Mouse (Mus musculus) lung, embryonic 15.5 days (tissue): ENCODE data around the gene Serpina10. TPM values are rescaled to one million over a fixed set of nuclear protein-coding genes. Genes with fewer than 3 reads are reported as not detected.
A peak's percentile ranks its signal among the peaks of the same experiment; 100 is the strongest.
"Not testable (repeated sequence)": the region's sequence is repeated elsewhere in the genome, so short reads cannot be mapped to it uniquely, and the experiment has no call there.

Experiments used
- ATAC-seq: fragments of 200-750 bp; cut with Nextera tagmentation; 2 replicates; pipeline ENCODE4 v1.8.0; 2017; ENCODE audit warnings: moderate number of reproducible peaks, borderline replicate concordance; ENCODE audit not compliant: low FRiP score, low TSS enrichment; ENCODE audit errors: extremely low read depth
- H3K27ac ChIP-seq: fragments of 300-500 bp; sonication (generic); 2 replicates; pipeline ENCODE4 v1.5.1; 2015; ENCODE audit warnings: moderate library complexity, mild to moderate bottlenecking, inconsistent platforms
- H3K27me3 ChIP-seq: fragments of 300-500 bp; sonication (generic); 2 replicates; pipeline ENCODE4 v1.6.1; 2015; ENCODE audit warnings: inconsistent platforms
- H3K36me3 ChIP-seq: fragments of 300-500 bp; sonication (generic); 2 replicates; pipeline ENCODE4 v1.6.1; 2015; ENCODE audit warnings: inconsistent platforms
- H3K4me1 ChIP-seq: fragments of 300-500 bp; sonication (generic); 2 replicates; pipeline ENCODE4 v1.6.1; 2015; ENCODE audit warnings: inconsistent platforms
- H3K4me2 ChIP-seq: fragments of 300-500 bp; sonication (generic); 2 replicates; pipeline ENCODE4 v1.6.1; 2015; ENCODE audit warnings: inconsistent platforms, mild to moderate bottlenecking, moderate library complexity
- H3K4me3 ChIP-seq: fragments of 300-500 bp; sonication (generic); 2 replicates; pipeline ENCODE4 v1.5.1; 2015; ENCODE audit warnings: mild to moderate bottlenecking, inconsistent platforms
- H3K9ac ChIP-seq: fragments of 300-500 bp; sonication (generic); 2 replicates; pipeline ENCODE4 v1.6.1; 2015; ENCODE audit warnings: inconsistent platforms
- H3K9me3 ChIP-seq: fragments of 300-500 bp; sonication (generic); 2 replicates; pipeline ENCODE4 v1.6.1; 2016; ENCODE audit warnings: inconsistent platforms
- WGBS: fragments of 180-500 bp; shearing (Covaris S2); methylation state at CpG from one replicate; pipeline ENCODE4 v1.1.7; 2015; 5-methylcytosine and 5-hydroxymethylcytosine counted together
- polyA plus RNA-seq: library from polyadenylated mRNA; unstranded; fragments of >200 nt; fragmentation: Nextera tagmentation; extraction: Ambion mirVana; gene quantifications from 2 replicates; pipeline ENCODE4 v1.2.1, GENCODE M21; 2015

Serpina10 gene
- polyA plus RNA-seq, 1 experiment from 2014 or later: 0.24 TPM

DNA sequence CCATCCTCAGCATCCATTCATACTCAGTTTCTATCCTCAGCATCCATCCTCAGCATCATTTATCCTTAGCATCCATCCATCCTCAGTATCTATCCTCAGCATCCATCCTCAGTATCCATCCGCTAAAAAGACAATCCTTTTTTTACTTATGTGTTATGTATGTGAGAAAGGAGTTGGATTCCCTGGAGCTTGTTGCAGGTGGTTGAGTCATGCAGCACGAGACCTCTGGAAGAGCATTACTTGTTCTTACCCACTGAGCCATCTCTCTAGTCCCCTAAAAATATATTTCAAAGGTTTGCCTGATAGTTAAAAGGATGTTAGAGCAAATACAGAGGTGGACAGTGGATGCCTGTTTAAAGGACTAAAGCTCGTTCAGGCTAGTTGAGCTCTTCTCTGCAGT, 29.4 kb downstream of the Serpina10 start:
- no peaks in the 10 kb centered on the region for H3K9me3 ChIP-seq
- ATAC-seq: no peak
- no peak overlapping the region for H3K4me3 ChIP-seq
- 82% methylated on average over 3 of the region's 3 CpGs for WGBS
- no peak overlapping the region for H3K4me2 ChIP-seq
- H3K9ac ChIP-seq: no peak overlapping the region
- H3K36me3 ChIP-seq: no peaks in the 10 kb centered on the region
- no peak overlapping the region for H3K27ac ChIP-seq
- H3K27me3 ChIP-seq: no peaks in the 10 kb centered on the region
- no peaks in the 10 kb centered on the region; the same call in 1 of the 2 replicates for H3K4me1 ChIP-seq

DNA sequence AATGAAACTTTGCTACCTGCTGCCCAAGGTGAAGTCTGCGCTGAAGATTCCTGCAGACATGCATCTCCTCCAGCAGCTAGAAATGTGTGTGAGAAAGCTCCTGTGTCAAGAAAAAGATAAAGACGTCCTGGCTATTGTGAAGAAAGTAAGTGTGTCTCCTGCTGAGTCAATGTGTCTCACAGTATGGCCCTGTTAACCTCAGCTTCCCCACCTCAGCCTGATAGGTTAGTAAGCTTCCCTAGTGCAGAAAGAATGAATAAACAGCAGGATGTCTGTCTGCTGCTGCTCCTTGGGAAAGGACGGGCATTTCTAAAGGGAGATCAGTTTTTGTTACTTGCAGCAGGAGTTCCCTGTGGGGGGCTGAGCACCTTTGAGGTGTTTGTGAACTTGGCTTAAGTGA, 30.9 kb downstream of the Serpina10 start:
- Histone ChIP-seq H3K27me3 (no peaks in the 10 kb centered on the region), H3K4me3 (no peak overlapping the region), H3K9ac (no peak overlapping the region), H3K4me1 (no peaks in the 10 kb centered on the region; the same call in 1 of the 2 replicates), H3K4me2 (no peak overlapping the region), H3K27ac (no peak overlapping the region), H3K9me3 (no peaks in the 10 kb centered on the region), H3K36me3 (no peaks in the 10 kb centered on the region)
- 39% methylated on average over 3 of the region's 3 CpGs for WGBS
- ATAC-seq: no peak

DNA sequence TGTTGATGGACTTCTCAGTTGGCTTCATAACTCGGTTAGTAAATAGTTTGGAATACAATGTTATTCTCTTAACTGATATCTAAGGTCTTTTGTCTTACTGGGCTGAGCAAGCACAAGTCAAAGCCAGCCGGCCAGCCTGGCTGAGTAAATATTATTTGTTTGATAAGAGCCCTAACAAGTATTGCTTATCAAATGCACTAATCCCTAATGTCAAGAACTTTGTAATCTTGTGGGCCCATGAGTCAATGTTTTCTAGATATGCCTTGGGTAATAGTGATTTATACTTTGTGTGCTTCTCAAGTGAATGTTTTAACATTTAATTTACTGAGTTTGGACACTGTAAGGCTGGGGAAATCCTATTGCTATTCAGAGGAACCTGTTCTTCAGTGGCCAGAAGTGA, 32.8 kb downstream of the Serpina10 start:
- Histone ChIP-seq H3K9ac (no peak overlapping the region), H3K9me3 (no peaks in the 10 kb centered on the region), H3K4me1 (no peaks in the 10 kb centered on the region; the same call in 1 of the 2 replicates), H3K4me2 (no peak overlapping the region), H3K27ac (no peak overlapping the region), H3K36me3 (no peaks in the 10 kb centered on the region), H3K27me3 (no peaks in the 10 kb centered on the region), H3K4me3 (no peak overlapping the region)
- no peak for ATAC-seq
- WGBS: 10% methylated on average over 2 of the region's 2 CpGs

DNA sequence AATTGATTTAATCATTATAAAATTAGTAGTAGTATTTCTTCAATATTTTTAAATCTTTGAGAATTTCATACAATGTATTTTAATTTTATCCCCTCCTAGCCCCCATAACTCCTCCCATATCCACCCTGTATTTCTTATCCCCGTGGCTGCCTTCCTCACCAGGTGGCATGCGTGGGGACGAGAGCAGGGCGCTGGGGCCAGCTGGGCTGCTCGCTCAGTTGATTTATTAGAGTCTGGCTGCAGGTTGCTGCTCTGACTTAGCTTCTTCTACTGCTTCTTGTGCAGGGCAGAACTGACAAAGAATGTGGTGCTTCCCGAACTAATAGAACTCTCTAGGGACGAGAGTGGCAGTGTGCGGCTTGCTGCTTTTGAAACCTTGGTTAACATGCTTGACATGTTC, 47.5 kb downstream of the Serpina10 start:
- no peaks in the 10 kb centered on the region for H3K27me3 ChIP-seq
- H3K4me3 ChIP-seq: no peak overlapping the region
- H3K9me3 ChIP-seq: no peaks in the 10 kb centered on the region
- H3K27ac ChIP-seq: no peak overlapping the region
- no peaks in the 10 kb centered on the region for H3K4me1 ChIP-seq
- no peak overlapping the region for H3K4me2 ChIP-seq
- no peak overlapping the region for H3K9ac ChIP-seq
- WGBS: 74% methylated on average over 8 of the region's 8 CpGs
- H3K36me3 ChIP-seq: no peaks in the 10 kb centered on the region
- no peak for ATAC-seq

DNA sequence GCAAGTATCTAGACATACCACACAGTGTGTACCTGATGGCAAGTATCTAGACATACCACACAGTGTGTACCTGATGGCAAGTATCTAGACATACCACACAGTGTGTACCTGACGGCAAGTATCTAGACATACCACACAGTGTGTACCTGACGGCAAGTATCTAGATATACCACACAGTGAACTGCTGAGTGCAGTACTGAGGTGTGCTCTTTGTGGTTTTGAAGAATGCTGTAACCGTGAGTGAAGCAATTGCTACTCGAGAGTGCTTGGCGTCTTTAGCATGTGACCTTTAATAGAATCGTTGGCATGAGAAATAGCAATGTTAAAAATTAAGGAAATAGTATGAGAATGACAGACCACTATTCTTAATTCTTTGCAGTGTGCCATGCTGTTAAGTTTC, 53.1 kb downstream of the Serpina10 start:
- H3K4me1 ChIP-seq, ATAC-seq, H3K9me3 ChIP-seq, H3K36me3 ChIP-seq, H3K27me3 ChIP-seq, H3K4me3 ChIP-seq, H3K4me2 ChIP-seq, H3K9ac ChIP-seq, H3K27ac ChIP-seq: not testable (repeated sequence)
- 77% methylated on average over 6 of the region's 6 CpGs for WGBS

DNA sequence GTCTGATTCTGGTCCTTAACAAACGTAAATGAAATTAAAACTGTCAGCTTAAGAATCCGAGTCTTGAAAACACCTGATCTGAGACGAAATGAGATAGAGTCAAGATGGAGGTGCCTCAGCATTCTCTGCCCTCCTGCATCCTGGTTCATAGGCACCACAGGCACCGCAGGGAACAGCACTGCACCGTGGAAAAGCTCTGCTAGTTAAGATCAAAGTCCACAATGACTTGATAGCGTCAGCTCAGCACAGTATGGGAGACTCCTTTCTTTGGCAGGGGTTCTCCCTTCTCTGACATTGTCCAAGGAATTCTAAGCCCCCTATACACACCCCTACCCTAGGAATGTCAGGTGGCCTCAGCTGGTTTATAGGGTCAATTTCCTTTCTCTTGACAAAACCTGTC, 61.6 kb downstream of the Serpina10 start:
- H3K27me3 ChIP-seq: no peaks in the 10 kb centered on the region
- no peaks in the 10 kb centered on the region for H3K9me3 ChIP-seq
- no peaks in the 10 kb centered on the region for H3K36me3 ChIP-seq
- no peaks in the 10 kb centered on the region; the same call in 1 of the 2 replicates for H3K4me1 ChIP-seq
- WGBS: 43% methylated on average over 6 of the region's 6 CpGs
- peak; percentile 39; the same call in 1 of the 2 replicates for ATAC-seq
- H3K4me3 ChIP-seq: no peak overlapping the region
- H3K9ac ChIP-seq: no peak overlapping the region
- no peak overlapping the region for H3K27ac ChIP-seq
- no peak overlapping the region for H3K4me2 ChIP-seq

DNA sequence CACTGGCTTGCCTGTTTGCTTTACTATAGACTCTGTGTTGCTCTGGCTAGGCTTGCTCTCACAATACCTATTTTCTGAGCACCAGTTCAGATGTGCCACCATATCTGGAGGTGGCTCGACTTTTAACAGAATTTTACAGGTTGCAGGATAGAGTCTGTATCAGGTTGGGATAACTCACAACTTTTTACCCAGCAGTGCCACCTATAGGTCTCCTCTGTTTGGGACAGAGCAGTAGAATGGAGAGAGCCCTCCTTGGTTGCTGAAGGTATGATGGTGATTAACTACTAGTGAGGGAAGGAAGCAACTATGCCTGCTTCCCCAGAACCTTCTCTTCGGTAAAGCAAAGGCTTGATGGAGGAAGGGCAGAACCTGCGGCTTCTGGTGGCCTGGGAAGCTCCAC, 64.1 kb downstream of the Serpina10 start:
- Histone ChIP-seq H3K4me2 (no peak overlapping the region), H3K9ac (no peak overlapping the region), H3K4me3 (no peak overlapping the region), H3K27ac (no peak overlapping the region), H3K27me3 (no peaks in the 10 kb centered on the region), H3K36me3 (no peaks in the 10 kb centered on the region), H3K9me3 (no peaks in the 10 kb centered on the region), H3K4me1 (no peaks in the 10 kb centered on the region; the same call in 1 of the 2 replicates)
- 55% methylated on average over 3 of the region's 3 CpGs for WGBS
- ATAC-seq: no peak

DNA sequence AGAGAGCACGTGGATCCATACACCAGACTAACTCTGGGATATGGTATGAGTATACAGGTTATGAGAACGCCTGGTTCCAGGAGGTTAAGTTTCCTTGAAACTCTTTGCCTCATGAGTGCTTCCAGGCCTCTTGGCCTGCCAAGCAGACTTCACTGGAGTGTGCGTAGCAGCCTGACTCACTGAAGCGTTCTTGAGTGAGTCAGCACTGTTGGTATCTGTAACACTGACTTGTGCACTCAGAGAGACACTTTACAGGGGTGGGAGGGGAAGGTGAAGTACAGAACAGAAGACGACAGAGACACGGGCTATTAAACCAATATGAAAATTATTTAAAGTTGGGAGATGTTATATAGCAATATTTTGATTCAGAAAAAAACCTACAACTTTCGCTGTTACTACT, 66.1 kb downstream of the Serpina10 start:
- Histone ChIP-seq H3K27ac (no peak overlapping the region), H3K4me1 (no peaks in the 10 kb centered on the region; the same call in 1 of the 2 replicates), H3K4me3 (no peak overlapping the region), H3K36me3 (no peaks in the 10 kb centered on the region), H3K9ac (no peak overlapping the region), H3K9me3 (no peaks in the 10 kb centered on the region), H3K4me2 (no peak overlapping the region), H3K27me3 (no peaks in the 10 kb centered on the region)
- WGBS: 71% methylated on average over 7 of the region's 7 CpGs
- ATAC-seq: no peak

Other genes starting within 250 kb of the Serpina10 start
- 8.8 TPM in 2 replicates for gene Otub2, start 242.8 kb downstream of the Serpina10 start, polyA plus RNA-seq
- gene 9330161L09Rik, start 223.6 kb downstream of the Serpina10 start, polyA plus RNA-seq: 0.16 TPM in 1 of 2 replicates, not detected in the other
- gene Ddx24, start 205.6 kb downstream of the Serpina10 start, polyA plus RNA-seq: 76.7 and 83.1 TPM in 2 replicates
- 45.6 and 51.1 TPM in 2 replicates for gene Ifi27, start 197.2 kb downstream of the Serpina10 start, polyA plus RNA-seq
- gene Ifi27l2a, start 187.8 kb downstream of the Serpina10 start, polyA plus RNA-seq: 10.5 and 13.5 TPM in 2 replicates
- not detected in 2 replicates for gene Ifi27l2b, start 174.2 kb downstream of the Serpina10 start, polyA plus RNA-seq
- gene Ppp4r4, start 99.2 kb downstream of the Serpina10 start, polyA plus RNA-seq: 1.3 and 2.2 TPM in 2 replicates
- gene Serpina6, start 25.8 kb upstream of the Serpina10 start, polyA plus RNA-seq: 1.4 and 10.7 TPM in 2 replicates
- gene Serpina16, start 44.7 kb upstream of the Serpina10 start, polyA plus RNA-seq: not detected in 2 replicates
- gene Serpina1f, start 64.1 kb upstream of the Serpina10 start, polyA plus RNA-seq: not detected in 2 replicates
- gene Serpina1d, start 142.1 kb upstream of the Serpina10 start, polyA plus RNA-seq: 0.15 and 2.3 TPM in 2 replicates
- gene Serpina1b, start 198.9 kb upstream of the Serpina10 start, polyA plus RNA-seq: 0.77 and 5.5 TPM in 2 replicates
- 0.51 and 4.1 TPM in 2 replicates for gene Serpina1a, start 232.1 kb upstream of the Serpina10 start, polyA plus RNA-seq